Mouse (Mus musculus) mouse embryonic stem cell (cell line): ENCODE measurements around the gene Pidd1.

Source experiments
- in situ Hi-C, 2 experiments: fragments of 300-500 bp; cut with MboI; formaldehyde crosslinking; loops; 1 replicate in 1 of 2; 3 replicates in 1 of 2; pipeline ENCODE4 v1.14.3; 2019 to 2020; ENCODE audit warnings: low sequenced_read_pairs in 2 of 2, low pct_unique_long_range_greater_than_20kb in 1 of 2, mixed read lengths in 1 of 2; ENCODE audit not compliant: unreplicated experiment in 1 of 2

Pidd1 gene

DNA sequence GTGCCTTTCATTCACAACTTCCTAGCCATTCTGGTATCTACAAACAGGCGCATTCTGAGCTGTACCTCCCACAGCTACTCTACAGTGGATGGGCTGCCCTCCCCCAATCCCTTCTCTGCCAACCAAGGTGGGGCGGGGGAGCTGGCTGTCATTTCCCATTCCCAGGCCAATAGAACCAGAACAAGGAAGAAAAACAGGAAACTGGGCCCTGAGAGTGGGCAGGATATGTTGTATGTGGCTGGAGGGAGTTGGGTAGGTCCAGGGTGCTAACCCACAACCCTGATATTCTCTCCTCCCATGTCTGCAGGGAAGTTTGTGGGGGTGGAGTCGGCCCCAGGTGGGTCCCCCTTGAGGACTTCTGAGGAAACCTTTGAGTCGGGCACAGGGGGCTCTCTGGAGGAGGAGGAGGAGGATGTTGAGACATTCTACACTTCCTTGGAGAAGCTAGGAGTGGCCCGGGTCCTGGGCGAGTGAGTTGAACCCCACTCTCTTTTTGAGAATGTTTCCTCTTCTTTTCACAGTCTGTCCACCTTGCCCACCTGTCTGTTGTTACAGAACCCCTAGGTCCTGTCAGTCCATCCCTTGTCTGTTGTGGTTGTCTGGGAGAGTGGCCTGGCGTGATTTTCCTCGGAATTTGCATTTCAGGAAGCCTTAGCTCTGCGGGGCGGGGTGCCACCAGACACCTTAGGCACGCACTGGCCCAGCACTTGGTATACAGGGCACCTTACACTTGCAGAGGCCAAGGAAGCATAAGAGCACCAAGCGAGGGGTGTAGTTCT, 20.2 kb upstream of the Pidd1 start:
- in situ Hi-C loops, result loop anchor here in 1 of 2 experiments (25.0 kb wide), 1 partner anchor 1527 kb away; the partner anchor contains the start of gene Utf1

DNA sequence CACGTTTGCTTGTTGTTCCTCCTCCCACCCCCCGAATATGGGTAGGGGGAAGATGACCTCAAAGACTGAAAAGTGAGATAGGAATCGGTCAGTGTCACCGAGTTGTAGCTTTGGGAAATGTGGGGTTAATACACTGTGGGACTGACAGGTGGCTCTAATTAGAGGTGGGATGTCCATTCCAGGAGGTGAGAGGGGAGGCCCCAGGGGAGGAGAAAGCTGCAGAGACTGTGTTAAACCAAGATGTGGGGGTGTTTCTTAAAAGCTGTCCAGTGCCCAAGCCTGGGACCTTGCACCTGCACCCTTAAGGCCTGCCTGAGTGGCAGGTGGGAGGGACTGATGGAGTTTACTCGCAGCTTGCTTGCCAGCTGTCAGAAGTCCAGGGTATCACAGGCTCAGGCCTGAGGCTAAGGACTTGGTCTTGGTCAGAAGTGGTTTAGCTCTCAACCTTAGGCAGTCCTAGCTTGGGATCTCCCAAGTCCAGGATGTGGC, 18.6 kb upstream of the Pidd1 start:
- in situ Hi-C loops, result loop anchor here in 1 of 2 experiments (25.0 kb wide), 1 partner anchor 1525 kb away; the partner anchor contains the start of gene Utf1

DNA sequence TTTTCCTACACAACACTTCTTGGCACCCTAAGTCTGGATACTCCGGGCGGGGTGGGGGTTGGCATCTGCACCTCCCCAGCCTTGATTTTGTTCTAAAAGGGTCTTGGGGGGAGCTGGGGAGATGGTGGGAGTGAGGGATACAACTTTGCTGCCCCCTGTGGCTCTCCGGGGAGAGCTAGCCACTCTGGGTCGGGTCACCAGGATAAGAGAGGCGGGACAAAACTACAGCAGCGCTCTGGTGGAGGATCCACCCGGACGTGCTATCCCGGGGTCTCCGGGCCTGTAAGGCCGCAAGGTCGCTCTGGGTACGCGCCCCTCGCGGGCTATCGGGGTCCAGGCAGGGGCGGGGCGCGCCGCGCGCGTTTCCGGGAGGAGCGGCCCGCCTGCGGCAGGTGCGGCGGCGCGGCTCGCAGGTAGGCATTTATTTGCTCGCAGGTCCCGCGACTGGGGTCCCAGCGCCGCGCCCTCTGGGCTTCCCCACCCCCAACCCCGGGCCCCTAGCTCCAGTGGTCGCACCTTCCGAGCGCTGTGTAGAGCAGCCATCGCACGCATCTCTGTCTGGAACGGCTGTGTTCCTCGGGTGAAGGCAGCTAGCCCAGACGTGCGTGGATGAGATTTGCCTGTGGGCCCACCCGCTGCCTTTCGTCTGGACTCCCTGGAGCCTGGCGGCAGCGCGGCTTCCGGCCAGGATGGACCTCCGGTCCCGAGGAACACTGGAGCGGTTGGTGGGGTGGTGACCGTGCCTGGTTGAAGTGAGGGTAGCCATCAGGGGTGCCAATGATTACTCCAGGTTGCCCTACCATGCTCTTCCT, 17.9 kb upstream of the Pidd1 start:
- in situ Hi-C loops, result loop anchor here in 1 of 2 experiments (25.0 kb wide), 1 partner anchor 1524 kb away; the partner anchor contains the start of gene Utf1

DNA sequence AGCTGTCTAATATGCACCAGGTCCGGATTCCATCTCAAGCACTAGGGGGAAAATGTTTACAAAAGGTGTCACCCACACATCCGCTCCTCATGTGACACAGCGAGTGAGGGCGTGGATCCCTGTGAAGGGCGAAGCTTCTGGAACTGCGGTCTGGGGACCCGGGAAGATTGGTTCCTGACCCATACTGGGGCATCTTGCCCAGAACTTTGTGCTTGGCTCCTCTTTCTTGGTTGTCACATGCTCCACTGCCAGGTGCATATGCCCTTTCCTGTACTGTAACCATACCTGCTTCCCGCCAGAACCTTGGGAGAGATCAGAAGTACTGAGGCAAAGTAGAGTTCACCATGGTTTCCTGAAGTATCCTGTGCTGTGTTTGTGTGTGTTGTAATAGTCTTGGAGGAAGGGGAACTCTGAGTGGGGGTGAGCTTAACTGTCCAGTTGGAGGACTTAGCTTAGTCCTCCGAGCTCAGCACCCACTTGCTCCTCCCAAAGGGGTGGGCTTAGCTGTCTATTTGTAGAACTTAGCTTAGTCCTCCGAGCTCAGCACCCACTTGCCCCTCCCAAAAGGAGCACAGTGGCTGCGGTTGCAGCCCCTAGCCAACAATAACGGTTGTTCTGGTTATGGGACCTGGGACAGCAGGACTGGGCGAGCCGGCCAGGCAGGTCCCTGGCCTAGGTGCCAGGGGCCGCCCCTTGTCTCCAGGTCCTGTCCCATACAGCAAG, 16.7 kb upstream of the Pidd1 start, which contains the start of gene Cracr2b:
TSS of gene Cracr2b (plus strand) at position 704 of the 723 bp plus-strand sequence.
- in situ Hi-C loops, result loop anchor here in 1 of 2 experiments (25.0 kb wide), 1 partner anchor 1523 kb away; the partner anchor contains the start of gene Utf1

DNA sequence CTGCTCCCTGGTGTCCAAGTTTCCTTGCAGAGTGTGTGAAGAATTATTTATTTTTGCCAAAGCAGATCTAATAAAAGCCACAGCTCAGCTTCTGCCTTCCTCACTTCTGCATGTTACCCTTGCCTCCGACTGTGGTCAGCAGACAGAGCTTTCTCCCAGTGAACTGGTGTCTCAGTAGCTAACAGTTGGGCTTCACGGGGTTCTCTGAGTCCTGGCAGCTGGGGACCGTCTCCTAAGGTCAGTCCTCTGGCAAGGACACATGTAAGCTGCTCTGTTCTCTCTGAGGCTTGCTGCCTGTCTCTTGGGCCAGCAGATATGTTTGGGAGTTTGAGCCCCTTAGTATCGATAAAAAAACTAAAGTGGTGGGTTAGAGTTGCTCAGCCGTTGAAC, 16.2 kb upstream of the Pidd1 start:
- in situ Hi-C loops, result loop anchor here in 1 of 2 experiments (25.0 kb wide), 1 partner anchor 1523 kb away; the partner anchor contains the start of gene Utf1

DNA sequence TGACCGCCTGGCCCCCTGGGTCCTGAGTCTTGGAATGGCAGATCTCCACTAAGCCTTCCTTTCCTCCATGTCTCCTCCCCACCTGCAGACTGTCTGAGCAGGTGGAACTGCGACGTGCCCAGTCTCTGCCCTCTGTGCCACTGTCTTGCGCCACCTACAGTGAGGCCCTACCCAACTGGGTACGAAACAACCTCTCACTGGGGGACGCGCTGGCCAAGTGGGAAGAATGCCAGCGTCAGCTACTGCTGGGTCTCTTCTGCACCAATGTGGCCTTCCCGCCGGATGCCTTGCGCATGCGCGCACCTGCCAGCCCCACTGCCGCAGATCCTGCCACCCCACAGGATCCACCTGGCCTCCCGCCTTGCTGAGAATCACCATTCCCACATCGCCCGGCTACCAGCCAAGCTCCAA, 15.5 kb upstream of the Pidd1 start:
- in situ Hi-C loops, result loop anchor here in 1 of 2 experiments (25.0 kb wide), 1 partner anchor 1522 kb away; the partner anchor contains the start of gene Utf1

DNA sequence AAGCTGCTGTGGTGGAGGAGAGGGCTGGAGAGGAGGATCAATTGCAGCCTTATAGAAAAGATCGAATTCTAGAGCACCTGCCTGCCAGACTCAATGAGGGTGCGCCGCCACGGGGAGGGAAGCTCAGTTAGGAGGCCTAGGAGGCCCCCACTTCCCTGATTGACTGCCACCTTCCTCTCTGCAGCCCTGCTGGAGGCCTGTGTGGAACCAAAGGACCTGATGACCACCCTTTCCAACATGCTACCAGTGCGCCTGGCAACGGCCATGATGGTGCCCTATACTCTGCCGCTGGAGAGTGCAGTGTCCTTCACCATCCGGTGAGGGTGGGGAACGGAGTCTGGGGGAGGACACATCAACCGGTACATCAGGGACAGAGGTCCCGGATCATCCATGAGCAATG, 14.8 kb upstream of the Pidd1 start:
- in situ Hi-C loops, result loop anchor here in 1 of 2 experiments (25.0 kb wide), 1 partner anchor 1521 kb away; the partner anchor contains the start of gene Utf1

DNA sequence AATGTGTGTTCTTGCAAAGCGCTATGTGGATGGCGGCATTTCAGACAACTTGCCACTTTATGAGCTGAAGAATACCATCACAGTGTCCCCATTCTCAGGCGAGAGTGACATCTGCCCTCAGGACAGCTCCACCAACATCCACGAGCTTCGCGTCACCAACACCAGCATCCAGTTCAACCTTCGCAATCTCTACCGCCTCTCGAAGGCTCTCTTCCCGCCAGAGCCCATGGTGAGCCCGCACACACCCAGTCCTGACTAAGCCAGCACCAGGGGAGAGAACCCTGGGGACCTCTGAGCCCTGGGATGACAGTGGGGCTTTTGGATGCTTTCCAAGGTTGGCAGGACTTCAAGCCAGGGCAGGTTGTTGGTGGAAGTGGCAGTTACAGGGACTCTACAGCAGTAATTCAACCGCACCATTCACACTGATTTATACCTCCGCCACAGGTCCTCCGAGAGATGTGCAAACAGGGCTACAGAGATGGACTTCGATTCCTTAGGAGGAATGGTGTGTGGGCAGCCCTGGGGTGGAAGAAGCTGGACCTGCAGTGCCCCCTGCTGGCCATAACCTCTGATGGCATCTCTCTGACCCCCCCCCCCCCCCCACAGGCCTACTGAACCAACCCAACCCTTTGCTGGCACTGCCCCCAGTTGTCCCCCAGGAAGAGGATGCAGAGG, 14.3 kb upstream of the Pidd1 start:
- in situ Hi-C loops, result loop anchor here in 1 of 2 experiments (25.0 kb wide), 1 partner anchor 1521 kb away; the partner anchor contains the start of gene Utf1

DNA sequence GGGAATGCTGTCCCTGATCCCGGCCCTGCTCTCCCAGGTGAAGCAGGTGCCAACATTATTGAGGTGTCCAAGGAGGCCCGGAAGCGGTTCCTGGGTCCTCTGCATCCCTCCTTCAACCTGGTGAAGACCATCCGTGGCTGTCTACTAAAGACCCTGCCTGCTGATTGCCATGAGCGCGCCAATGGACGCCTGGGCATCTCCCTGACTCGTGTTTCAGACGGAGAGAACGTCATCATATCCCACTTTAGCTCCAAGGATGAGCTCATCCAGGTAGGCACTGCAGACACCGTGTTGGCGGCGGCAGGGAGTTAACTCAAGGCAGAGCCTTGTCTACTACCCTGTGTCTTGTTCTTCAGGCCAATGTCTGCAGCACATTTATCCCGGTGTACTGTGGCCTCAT, 13.4 kb upstream of the Pidd1 start:
- in situ Hi-C loops, result loop anchor here in 1 of 2 experiments (25.0 kb wide), 1 partner anchor 1520 kb away; the partner anchor contains the start of gene Utf1

DNA sequence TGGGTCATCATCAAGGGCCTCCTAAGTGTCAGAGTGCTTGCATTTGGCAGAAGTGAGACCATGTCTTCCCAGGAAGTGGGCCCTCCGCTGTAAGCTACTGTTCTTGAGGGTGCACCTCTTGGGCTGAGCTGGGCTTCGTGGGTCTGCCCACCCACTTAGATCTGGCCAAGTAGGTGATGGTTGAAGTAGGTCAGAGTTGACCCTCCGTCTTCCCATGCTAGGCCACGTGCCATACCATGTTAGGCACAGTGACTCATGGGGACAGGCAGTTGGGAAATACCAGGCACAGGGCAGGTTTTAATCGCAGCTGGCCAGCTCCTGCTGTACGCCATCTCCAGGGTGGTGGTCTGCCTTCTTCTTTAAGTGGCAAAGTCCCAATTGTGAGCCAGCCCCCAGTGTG, 12.9 kb upstream of the Pidd1 start:
- in situ Hi-C loops, result loop anchor here in 1 of 2 experiments (25.0 kb wide), 1 partner anchor 1519 kb away; the partner anchor contains the start of gene Utf1

DNA sequence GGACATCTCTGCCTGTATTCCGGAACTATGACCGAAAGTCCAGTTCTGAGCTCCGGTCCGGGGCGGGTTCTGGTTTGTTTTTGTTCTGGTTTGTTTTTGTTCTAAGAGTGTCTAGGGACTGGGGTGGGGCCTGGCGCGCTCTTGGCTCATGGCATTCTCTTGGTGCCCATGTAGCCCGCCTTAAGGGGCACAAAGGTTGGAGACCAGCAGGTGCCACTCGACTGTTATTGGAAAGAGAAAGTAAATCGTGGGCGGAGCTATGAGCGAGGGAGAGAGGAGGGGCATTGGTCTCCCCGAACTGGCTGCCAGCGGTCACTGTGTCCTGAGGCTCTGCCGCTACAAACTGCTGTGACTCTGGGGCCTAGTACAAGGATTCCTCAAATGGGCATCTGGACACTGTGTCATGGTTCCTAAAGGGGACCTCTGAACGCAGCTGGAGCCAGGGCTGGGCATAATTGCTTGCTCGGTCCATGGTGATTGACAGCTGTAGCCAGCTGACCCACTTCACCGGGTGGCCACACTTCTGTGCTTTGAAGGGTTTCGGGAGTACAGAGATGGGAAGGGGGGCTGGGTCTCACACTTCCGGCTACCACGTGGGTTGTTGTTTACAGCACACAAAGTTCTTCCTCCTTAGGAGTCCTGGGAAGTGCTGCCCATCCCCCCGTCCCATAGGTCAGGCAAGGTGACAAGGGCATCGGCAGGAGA, 11.9 kb upstream of the Pidd1 start:
- in situ Hi-C loops, result loop anchor here in 1 of 2 experiments (25.0 kb wide), 1 partner anchor 1518 kb away; the partner anchor contains the start of gene Utf1

DNA sequence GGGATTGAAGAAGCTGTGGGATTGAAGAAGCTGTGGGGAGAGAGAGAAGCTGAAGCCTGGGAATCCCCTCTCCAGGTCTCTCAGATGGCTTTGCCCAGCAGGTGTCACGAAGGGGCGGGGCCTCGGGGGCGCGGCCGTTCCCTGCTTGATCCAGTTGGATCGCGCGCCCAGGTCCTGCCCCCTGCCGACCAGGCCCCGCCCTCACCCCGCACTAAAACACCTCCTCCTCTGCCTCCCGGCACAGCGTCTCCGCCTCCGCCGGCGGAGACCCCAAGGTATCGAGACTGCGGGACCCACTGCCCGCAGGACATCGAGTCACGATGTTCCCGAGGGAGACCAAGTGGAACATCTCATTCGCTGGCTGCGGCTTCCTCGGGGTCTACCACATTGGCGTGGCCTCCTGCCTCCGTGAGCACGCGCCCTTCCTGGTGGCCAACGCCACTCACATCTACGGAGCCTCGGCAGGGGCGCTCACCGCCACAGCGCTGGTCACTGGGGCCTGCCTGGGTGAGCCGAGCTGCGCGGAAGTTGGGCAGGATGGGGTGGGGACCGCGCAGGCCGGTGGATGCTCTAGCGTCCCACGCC, 11.2 kb upstream of the Pidd1 start, which contains the start of gene Pnpla2:
TSS of gene Pnpla2 (plus strand) at position 232 of the 585 bp plus-strand sequence.
- in situ Hi-C loops, result loop anchor here in 1 of 2 experiments (25.0 kb wide), 1 partner anchor 1518 kb away; the partner anchor contains the start of gene Utf1

DNA sequence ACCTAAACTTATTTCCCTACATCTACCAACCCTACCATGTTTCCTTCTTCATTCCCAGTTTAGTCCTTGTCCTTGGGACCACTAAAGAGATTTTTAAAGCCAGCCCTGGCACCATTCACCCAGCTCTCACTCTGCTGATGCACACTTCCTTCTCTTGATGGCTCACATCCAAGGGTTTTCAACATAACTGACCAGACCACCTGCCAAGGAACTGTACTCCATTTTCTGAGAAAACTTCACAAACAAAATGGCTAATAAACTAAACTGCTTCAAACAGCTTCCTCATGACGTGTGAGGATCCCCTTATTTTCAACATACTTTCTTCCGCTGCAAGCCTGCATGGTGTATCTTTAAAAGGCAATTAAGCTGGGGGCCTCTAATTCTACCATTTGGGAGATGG, 9.8 kb upstream of the Pidd1 start:
- in situ Hi-C loops, result loop anchor here in 1 of 2 experiments (25.0 kb wide), 1 partner anchor 1516 kb away; the partner anchor contains the start of gene Utf1

DNA sequence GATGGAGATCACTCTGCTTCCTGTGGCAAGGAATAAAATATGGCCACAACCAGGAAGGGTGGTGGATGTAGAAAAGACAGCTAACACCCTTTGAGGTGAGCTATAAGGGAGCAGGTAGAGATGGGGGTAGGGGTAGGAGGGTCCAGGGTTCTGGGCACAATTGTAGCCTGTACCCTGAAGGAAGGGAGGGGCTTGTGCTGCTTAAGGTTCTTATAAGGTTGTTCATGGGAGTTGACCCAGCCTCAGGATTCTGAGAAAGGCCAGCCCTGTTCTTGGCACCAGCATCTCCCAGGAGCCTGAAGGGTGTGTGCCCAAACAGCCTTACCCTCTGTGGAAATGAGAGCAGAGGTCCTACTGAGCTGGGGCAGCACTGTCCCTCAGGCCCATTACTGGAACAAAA, 8.1 kb upstream of the Pidd1 start:
- in situ Hi-C loops, result loop anchor here in 1 of 2 experiments (25.0 kb wide), 1 partner anchor 1515 kb away; the partner anchor contains the start of gene Utf1

DNA sequence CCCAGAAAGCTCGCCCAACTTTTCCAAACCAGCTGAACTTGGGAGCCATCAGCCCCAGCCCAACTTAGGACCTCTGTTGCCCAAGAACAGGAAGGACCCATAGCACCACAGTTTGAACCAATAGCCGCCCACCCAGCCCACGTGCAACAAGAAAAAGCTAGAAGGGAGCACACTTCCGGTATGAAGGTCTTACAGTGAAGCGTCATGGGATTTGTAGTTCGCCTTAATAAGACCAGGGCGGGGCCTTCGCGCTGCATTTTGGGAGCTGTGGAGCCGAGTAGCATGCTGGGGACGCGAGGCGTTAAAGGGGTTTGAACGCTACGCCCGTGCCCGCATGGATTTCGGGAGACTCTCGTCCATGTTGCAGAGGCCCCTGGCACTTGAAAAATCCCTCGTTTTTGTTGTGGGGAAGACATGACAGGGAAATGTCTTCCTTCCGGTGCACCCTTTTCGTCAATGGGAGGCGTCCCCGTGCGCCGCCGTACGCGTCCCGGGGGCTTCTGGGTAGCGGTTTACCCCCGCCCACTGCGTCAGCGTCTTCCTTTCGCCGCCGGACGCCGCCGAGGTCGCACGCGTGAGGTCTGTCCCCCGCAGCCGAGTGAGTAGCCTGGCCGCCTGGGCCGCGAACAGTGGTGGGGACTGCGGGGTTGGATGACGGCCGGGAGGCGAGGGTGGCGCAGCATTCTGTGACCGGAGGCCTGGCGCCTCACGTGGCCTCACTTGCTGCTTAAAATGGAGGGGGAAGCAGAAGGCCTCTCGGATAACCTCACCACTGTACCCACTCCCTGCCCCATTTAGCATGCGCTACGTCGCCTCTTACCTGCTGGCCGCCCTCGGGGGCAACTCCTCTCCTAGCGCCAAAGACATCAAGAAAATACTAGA, 3.5 kb upstream of the Pidd1 start, which contains the start of gene Rplp2:
TSS of gene Rplp2 (plus strand) at position 261 of the 882 bp plus-strand sequence.
- in situ Hi-C loops, result no loop called here
